Mouse (Mus musculus) ZHBTc4 (cell line): Measurements from ENCODE around the gene Ptpn3.

Source experiments
- DNase-seq: peaks from one replicate; pipeline ENCODE4 v3.0.0-alpha.2; 2011; ENCODE audit warnings: low read depth, low spot score

Ptpn3 gene

GRCm38 (mm10) chr4:57263695-57264094 lies 37.9 kb downstream of the Ptpn3 start:
- DNase-seq, result no peak

- DNase-seq, result peak; percentile 71
These were observed 38.5 kb downstream of the Ptpn3 start for GRCm38 (mm10) chr4:57263061-57263685.

- no peak for DNase-seq
These were observed 39.2 kb downstream of the Ptpn3 start for GRCm38 (mm10) chr4:57262451-57262850.

- no peak for DNase-seq
These were observed 39.8 kb downstream of the Ptpn3 start for GRCm38 (mm10) chr4:57261813-57262212.

- no peak for DNase-seq
These were observed 43.2 kb downstream of the Ptpn3 start for GRCm38 (mm10) chr4:57258159-57259035.

- no peak for DNase-seq
These were observed 44.2 kb downstream of the Ptpn3 start for GRCm38 (mm10) chr4:57257409-57257808.

GRCm38 (mm10) chr4:57256761-57257160 lies 44.9 kb downstream of the Ptpn3 start:
- no peak for DNase-seq

- DNase-seq, result no peak
These were observed 47.2 kb downstream of the Ptpn3 start for GRCm38 (mm10) chr4:57254412-57254811.

GRCm38 (mm10) chr4:57250636-57251035 lies 51.0 kb downstream of the Ptpn3 start:
- DNase-seq, result peak; percentile 28

- DNase-seq, result no peak
These were observed 52.5 kb downstream of the Ptpn3 start for GRCm38 (mm10) chr4:57249108-57249507.

GRCm38 (mm10) chr4:57244874-57245273 lies 56.8 kb downstream of the Ptpn3 start:
- no peak for DNase-seq

- DNase-seq, result no peak
These were observed 58.3 kb downstream of the Ptpn3 start for GRCm38 (mm10) chr4:57243312-57243711.

- no peak for DNase-seq
These were observed 60.7 kb downstream of the Ptpn3 start for GRCm38 (mm10) chr4:57240934-57241333.

- peak; percentile 39 for DNase-seq
These were observed 61.5 kb downstream of the Ptpn3 start for GRCm38 (mm10) chr4:57240100-57240499.

GRCm38 (mm10) chr4:57239112-57239511 lies 62.5 kb downstream of the Ptpn3 start:
- no peak for DNase-seq

GRCm38 (mm10) chr4:57238118-57238517 lies 63.5 kb downstream of the Ptpn3 start:
- no peak for DNase-seq

GRCm38 (mm10) chr4:57236513-57236912 lies 65.1 kb downstream of the Ptpn3 start:
- no peak for DNase-seq

- DNase-seq, result peak; percentile 74
These were observed 65.9 kb downstream of the Ptpn3 start for GRCm38 (mm10) chr4:57235741-57236140.

- DNase-seq, result no peak
These were observed 67.3 kb downstream of the Ptpn3 start for GRCm38 (mm10) chr4:57234348-57234747.

GRCm38 (mm10) chr4:57232439-57232838 lies 69.2 kb downstream of the Ptpn3 start:
- DNase-seq, result peak; percentile 52

- no peak for DNase-seq
These were observed 70.3 kb downstream of the Ptpn3 start for GRCm38 (mm10) chr4:57231323-57231722.

- DNase-seq, result no peak
These were observed 71.3 kb downstream of the Ptpn3 start for GRCm38 (mm10) chr4:57230341-57230740.
